Mouse (Mus musculus): ENCODE measurements around the gene Cux1. TPM values are rescaled to one million over a fixed set of nuclear protein-coding genes. Genes with fewer than 3 reads are reported as not detected.

The Cux1 gene
- polyA plus RNA-seq, 1 experiment = 284 TPM

DNA sequence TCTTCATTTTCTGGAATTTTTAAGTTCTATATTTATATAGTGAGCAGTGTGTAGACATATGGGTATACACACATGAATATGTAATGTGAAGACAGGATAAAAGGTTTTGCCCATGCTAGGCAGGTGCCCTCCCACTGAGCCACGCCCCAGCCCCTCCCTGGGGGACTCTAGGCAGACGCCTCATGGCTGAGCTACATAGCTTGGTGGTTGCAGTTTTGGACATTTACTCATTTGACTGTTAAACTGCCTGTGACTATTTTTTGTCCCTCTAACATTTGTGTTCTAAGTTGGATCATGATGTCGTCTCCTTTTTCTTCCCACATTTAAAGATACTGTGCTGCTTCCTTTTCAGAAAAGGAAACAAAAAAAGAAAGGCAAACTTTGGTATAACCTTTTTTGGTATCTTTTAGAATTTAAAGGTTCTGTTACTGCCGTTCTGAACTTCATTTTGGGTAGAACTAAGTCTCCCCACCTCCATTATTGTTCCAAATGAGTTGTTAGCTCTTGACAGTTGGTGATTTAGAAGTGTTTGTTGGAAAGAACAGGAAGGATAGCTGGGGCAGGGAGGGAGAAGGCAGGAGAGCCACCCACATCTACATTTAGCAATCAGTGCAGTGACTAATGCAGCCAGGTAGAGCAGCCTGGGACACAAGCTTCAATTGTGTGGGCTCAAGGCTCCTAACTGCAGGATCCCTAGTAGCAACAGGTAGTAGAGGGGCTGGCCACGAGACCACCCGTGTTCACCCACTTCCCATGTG lies 204.6 kb downstream of the Cux1 start:
- WGBS = 74% methylated on average over 6 of the region's 6 CpGs
- Histone ChIP-seq H3K27ac (ENCODE audit: insufficient read depth, low read depth, low read length) (no peak overlapping the region), H3K4me3 (ENCODE audit: insufficient read depth, low read depth, low read length) (no peak overlapping the region), H3K4me1 (ENCODE audit: control insufficient read depth, insufficient read depth, low read length) (peaks cover 6% of the 10 kb centered on the region)
- TF ChIP-seq CTCF (IDR thresholded peaks at IDR 0.05; ENCODE audit: insufficient read depth, low read depth, low read length) (no peak), POLR2A (IDR thresholded peaks at IDR 0.05; ENCODE audit: insufficient read depth, low read depth, low read length) (no peak)

DNA sequence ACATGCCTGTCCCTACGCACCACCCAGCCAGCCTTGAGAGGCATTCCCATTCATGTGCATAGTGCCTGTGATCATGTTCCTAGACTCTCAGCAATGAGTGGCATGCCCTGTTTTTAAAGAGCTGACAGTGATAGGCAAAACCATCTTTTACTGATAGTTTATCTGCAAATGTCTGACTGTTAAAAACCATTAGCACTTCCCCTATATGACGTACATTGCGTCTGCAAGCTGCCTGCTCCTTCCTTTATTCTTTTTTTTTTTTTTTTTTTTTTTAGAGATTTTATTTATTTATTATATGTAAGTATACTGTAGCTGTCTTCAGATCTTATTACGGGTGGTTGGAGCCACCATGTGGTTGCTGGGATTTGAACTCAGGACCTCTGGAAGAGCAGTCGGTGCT lies 205.3 kb downstream of the Cux1 start:
- Histone ChIP-seq H3K4me3 (ENCODE audit: insufficient read depth, low read depth, low read length) (no peak overlapping the region), H3K27ac (ENCODE audit: insufficient read depth, low read depth, low read length) (no peak overlapping the region), H3K4me1 (ENCODE audit: control insufficient read depth, insufficient read depth, low read length) (peaks cover 10% of the 10 kb centered on the region)
- TF ChIP-seq CTCF (IDR thresholded peaks at IDR 0.05; ENCODE audit: insufficient read depth, low read depth, low read length) = no peak
- TF ChIP-seq POLR2A (IDR thresholded peaks at IDR 0.05; ENCODE audit: insufficient read depth, low read depth, low read length) = no peak
- 97% methylated on average over 5 of the region's 5 CpGs for WGBS

DNA sequence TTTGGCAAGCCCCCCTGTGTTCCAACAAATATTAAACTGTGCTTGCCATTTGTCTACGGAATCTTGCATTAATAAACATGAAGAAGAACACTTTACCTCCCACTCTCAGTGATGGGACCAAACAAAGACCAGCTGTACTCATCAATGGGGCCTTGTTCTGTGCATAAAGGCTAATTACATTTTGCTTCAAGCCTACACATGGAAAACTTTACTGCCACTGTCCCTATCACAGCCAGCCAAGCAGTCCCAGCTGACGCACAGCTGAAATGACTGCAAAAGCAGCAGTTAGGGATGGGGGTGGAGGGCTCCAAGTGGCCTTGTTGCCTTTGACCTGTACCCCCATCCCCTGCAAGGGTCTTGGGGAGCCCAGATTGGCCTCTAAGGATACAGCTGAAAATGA lies 210.1 kb downstream of the Cux1 start:
- Histone ChIP-seq H3K4me1 (ENCODE audit: control insufficient read depth, insufficient read depth, low read length) (peaks cover 23% of the 10 kb centered on the region), H3K27ac (ENCODE audit: insufficient read depth, low read depth, low read length) (peak overlapping the region; percentile 70), H3K4me3 (ENCODE audit: insufficient read depth, low read depth, low read length) (no peak overlapping the region)
- 24% methylated on average over 2 of the region's 2 CpGs for WGBS
- TF ChIP-seq CTCF (IDR thresholded peaks at IDR 0.05; ENCODE audit: insufficient read depth, low read depth, low read length) = no peak
- no peak for TF ChIP-seq POLR2A (IDR thresholded peaks at IDR 0.05; ENCODE audit: insufficient read depth, low read depth, low read length)

DNA sequence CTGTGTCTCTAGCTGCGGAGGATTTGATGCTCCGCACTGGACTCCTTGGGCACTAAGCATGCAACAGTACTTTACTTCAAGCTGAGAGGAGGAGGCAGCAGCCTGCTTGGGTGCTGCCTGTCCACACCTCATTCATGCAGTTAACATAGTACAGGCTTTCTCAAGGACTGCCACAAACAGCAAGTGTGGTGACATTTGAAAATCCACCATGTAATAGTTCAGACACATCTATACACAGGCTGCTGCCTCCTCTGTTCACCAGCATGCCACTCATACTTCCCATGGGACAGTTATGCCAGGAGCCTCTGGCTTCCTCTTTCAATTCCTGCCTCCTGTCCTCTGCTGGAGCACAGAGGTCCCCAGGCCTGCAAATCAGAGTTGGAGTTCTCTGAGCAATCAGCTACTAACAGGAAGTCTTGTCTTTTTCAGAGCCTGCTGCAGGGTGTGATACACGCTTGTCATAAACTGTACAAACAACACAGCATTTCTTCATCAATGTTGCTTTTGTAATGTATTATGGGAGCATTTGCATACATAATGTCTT lies 211.6 kb downstream of the Cux1 start:
- H3K4me1 ChIP-seq (ENCODE audit: control insufficient read depth, insufficient read depth, low read length) = peaks cover 23% of the 10 kb centered on the region
- 85% methylated on average over 3 of the region's 3 CpGs for WGBS
- TF ChIP-seq POLR2A (IDR thresholded peaks at IDR 0.05; ENCODE audit: insufficient read depth, low read depth, low read length) (no peak), CTCF (IDR thresholded peaks at IDR 0.05; ENCODE audit: insufficient read depth, low read depth, low read length) (no peak)
- peak overlapping the region; percentile 49 for H3K27ac ChIP-seq (ENCODE audit: insufficient read depth, low read depth, low read length)
- no peak overlapping the region for H3K4me3 ChIP-seq (ENCODE audit: insufficient read depth, low read depth, low read length)

DNA sequence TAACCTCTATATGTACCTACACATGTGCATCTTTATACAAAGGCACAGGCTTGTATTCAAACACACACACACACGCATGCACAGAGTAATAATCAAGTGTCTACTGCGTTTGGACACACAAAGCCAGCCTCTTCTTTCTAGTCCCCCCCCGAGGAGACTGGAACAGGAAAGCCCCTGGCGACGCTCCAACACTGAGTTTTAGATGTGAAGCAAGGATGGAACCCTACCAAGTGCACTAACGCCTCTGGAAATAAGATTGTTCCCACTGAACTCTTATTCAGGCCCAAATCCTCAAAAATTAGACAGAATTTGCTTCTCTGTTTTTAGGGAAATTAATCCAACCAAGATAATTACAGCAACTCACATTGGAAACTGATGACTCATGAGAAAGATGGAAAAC lies 212.6 kb downstream of the Cux1 start:
- TF ChIP-seq POLR2A (IDR thresholded peaks at IDR 0.05; ENCODE audit: insufficient read depth, low read depth, low read length) = no peak
- TF ChIP-seq CTCF (IDR thresholded peaks at IDR 0.05; ENCODE audit: insufficient read depth, low read depth, low read length) = no peak
- 27% methylated on average over 6 of the region's 6 CpGs for WGBS
- peaks cover 23% of the 10 kb centered on the region for H3K4me1 ChIP-seq (ENCODE audit: control insufficient read depth, insufficient read depth, low read length)

DNA sequence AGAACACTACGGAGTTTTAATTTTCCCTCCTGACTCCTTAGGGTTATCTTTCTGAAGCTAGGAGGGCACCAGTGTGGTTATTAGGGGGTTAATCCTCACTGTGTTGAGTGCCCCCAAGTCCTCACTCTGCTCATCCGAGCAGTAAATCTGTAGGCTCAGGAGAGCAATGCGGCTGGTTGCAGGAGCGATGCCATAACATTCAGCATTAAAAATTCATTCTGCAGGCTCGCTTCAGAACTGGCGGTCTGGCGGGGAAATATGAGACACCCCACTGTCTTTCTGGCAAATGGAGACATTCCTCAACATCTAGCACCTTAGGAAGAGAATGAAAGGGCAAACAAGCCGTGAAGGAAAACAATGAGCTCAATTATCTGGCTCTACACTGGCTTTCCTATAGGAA lies 214.2 kb downstream of the Cux1 start:
- WGBS = 64% methylated on average over 8 of the region's 8 CpGs
- Histone ChIP-seq H3K4me1 (ENCODE audit: control insufficient read depth, insufficient read depth, low read length) (peaks cover 23% of the 10 kb centered on the region), H3K27ac (ENCODE audit: insufficient read depth, low read depth, low read length) (no peak overlapping the region), H3K4me3 (ENCODE audit: insufficient read depth, low read depth, low read length) (no peak overlapping the region)
- TF ChIP-seq POLR2A (IDR thresholded peaks at IDR 0.05; ENCODE audit: insufficient read depth, low read depth, low read length) = no peak
- no peak for TF ChIP-seq CTCF (IDR thresholded peaks at IDR 0.05; ENCODE audit: insufficient read depth, low read depth, low read length)

More for the DNA sequence above, 212.6 kb downstream of the Cux1 start:
- no peak overlapping the region for H3K27ac ChIP-seq (ENCODE audit: insufficient read depth, low read depth, low read length)
- no peak overlapping the region for H3K4me3 ChIP-seq (ENCODE audit: insufficient read depth, low read depth, low read length)

DNA sequence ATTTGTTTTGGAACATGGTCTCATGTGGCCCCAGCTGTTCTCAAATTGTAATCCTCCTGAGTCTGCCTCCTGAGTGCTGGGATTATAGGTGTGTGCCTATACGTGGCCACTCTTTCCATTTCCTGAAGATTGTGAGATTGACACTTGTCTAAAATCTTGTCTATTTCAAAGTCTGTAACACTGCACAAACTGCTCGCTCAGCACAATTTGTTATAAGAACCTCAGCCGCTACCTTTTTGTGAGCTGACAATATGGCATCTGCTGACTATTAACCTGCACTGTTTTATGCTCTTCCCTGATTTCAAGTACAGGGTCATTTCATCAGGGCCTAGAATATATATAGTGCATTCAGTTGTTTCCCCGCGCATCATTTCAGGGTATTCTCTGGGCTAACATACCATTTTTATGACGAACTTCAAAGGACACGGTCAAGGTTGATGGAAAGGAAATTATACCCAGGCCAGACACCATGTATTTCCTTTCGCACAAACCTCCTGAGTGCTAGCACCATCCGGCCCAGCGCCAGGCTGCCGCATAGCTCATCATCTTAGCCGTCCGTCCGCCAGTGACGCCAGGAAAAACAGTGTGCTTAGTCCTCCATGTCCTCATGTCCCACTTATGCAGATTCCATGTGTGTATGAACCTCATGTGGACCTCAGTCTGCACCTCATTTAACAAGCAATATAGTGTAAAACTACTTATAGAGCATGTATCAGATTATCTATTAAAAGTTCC lies 224.0 kb downstream of the Cux1 start:
- Histone ChIP-seq H3K4me3 (ENCODE audit: insufficient read depth, low read depth, low read length) (no peak overlapping the region), H3K27ac (ENCODE audit: insufficient read depth, low read depth, low read length) (no peak overlapping the region), H3K4me1 (ENCODE audit: control insufficient read depth, insufficient read depth, low read length) (peaks cover 6% of the 10 kb centered on the region; the same call in 1 of the 2 replicates)
- TF ChIP-seq POLR2A (IDR thresholded peaks at IDR 0.05; ENCODE audit: insufficient read depth, low read depth, low read length) = no peak
- no peak for TF ChIP-seq CTCF (IDR thresholded peaks at IDR 0.05; ENCODE audit: insufficient read depth, low read depth, low read length)
- 94% methylated on average over 15 of the region's 15 CpGs for WGBS

DNA sequence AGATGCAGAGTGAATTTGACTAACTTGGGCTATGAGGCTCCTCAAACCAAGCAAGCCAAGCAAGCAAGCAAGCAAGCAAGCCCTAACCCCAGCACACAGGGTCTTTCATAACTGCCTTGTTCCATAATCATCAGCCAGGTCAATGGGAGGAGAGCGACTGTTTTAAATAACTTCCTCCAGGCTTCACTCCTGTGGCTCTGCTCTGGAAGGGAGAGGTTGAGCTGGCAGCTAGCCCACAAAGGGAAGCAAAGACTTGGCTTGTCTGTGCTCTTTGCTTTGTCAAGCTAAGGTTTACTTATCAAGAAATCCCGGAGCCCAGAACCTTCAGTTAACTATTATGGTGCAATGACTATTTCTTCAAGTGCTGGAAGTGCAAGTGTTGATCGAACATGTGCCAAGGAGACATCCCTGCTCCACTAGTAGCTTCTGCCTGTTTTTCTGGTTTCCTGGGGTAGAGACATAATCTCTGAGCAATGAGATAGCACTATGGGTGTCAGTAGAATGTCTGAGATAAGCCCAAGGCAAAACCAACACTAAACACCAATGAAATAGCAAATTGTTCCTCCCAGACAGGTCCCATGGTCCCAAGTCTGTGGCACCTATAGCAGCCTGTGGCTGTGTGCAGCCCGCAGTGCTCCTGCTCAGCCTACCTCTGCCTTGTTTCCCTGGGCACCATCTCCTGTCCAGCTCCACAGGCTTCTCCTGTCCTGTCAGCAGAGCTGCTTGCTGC lies 230.3 kb downstream of the Cux1 start:
- TF ChIP-seq CTCF (IDR thresholded peaks at IDR 0.05; ENCODE audit: insufficient read depth, low read depth, low read length) (no peak), POLR2A (IDR thresholded peaks at IDR 0.05; ENCODE audit: insufficient read depth, low read depth, low read length) (no peak)
- H3K27ac ChIP-seq (ENCODE audit: insufficient read depth, low read depth, low read length) = no peak overlapping the region
- WGBS = 69% methylated on average over 4 of the region's 4 CpGs
- H3K4me1 ChIP-seq (ENCODE audit: control insufficient read depth, insufficient read depth, low read length) = peaks cover 2% of the 10 kb centered on the region; the same call in 1 of the 2 replicates
- H3K4me3 ChIP-seq (ENCODE audit: insufficient read depth, low read depth, low read length) = no peak overlapping the region

All from olfactory bulb, adult 2 months (tissue).